Mouse (Mus musculus) thymus, postnatal 0 days (tissue): ENCODE measurements around the gene Usp5. TPM values are rescaled to one million over a fixed set of nuclear protein-coding genes. Genes with fewer than 3 reads are reported as not detected.

Source experiments
- DNase-seq: peaks from one replicate; pipeline ENCODE4 v3.0.0-alpha.2; 2015; ENCODE audit warnings: low spot score
- polyA plus RNA-seq: library from polyadenylated mRNA; unstranded; fragments of >200 nt; fragmentation: Nextera tagmentation; extraction: Ambion mirVana; gene quantifications from 2 replicates; pipeline ENCODE4 v1.2.1, GENCODE M21; 2015

The Usp5 gene
- polyA plus RNA-seq = 93.0 and 93.4 TPM in 2 replicates

GRCm38 (mm10) chr6:124828868-124829798 is at the start of gene Usp5, which contains the start of gene Cdca3:
Gene Usp5, minus strand, starts transcription at chr6:124829484.
Gene Cdca3, plus strand, starts transcription at chr6:124829547.
- peak; percentile 100 for DNase-seq

- no peak for DNase-seq
Measured at GRCm38 (mm10) chr6:124874348-124874747, 45.1 kb upstream of the Usp5 start.

DNA sequence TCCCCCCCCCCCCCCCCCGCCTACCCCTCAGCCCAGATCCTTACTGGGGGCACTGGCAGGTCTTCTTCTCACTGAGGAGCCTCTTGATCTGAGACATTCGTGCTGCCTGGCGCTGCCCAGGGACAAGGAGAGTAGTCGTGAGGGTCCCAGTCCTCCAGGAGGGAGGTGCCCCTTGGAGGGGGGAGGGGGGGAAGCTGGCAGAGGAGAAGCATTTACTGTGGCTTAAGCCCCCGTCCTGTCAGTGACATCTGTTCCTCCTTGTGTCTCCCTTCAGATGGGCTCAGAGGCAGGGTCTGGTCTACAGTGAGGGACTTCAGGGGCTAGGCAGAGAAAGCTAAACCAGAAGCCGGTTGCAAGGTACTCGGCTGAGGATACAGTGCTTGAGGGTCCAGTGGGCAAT is 37.3 kb upstream of the Usp5 start:
- no peak for DNase-seq

DNA sequence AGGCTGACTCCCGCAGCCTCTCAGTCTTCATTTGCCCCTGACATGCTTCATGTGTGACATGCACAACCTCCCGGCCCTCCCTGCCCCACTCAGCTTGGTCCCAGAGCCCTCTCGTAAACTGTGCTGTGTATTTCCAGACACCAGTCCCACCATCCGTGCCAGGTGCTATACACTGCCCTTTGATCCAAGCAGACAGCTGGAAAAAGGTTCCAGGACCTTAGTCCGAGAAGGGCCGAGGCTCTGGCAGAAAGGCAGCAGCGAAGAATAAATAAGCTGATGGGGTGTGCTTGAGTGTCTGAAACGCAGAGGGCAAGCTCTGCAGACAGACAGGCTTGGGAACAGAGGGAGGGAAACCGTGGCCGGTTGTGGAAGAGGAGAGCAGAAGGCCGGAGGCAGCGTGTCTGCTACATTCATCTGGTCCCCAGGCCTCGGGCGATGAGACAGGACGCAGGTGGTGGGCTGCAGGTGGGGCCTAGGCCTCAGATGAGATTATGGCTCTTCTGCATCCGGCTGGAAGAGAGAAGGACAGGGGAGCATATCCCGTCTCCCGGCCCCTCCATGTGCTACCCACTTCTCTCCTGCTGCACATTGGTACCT is 36.6 kb upstream of the Usp5 start:
- no peak for DNase-seq

DNA sequence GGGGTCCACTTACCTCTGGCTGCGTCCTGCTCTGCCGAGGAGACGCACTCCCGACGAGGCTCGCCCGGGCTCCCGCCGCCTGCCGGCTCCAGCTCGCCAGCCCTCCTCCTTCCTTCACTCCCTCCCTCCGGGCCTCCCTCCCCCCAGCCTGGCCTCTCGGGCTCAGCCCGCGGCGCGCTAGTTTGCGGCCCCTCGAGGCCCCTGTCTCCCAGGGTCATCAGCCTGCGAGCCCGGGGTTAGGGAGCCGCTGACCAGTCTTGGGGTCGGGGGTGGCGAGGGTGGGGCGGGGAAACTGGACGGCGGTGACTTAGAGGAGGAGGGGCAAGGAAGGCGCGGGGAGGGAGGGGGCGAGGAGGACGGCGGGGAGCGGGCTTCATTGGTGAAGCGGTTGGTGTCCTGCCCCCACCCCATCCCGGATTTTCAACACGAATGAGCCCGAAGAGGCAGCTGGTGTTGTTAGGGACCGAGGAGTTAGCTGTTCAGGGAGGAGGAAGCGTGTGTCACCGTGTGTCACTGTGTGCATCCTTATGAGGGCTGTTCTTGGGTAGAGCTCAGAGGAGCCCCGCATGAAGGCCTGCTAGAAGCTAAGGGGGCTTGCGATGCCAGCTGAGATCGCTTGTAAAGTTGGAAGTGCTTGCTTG is 34.5 kb upstream of the Usp5 start, which contains the start of gene Gpr162:
Gene Gpr162 (minus strand): TSS at position 326 of the 641 bp plus-strand sequence.
- DNase-seq = peak; percentile 78

- DNase-seq = peak; percentile 87
Measured at GRCm38 (mm10) chr6:124863125-124863657, 33.9 kb upstream of the Usp5 start.

DNA sequence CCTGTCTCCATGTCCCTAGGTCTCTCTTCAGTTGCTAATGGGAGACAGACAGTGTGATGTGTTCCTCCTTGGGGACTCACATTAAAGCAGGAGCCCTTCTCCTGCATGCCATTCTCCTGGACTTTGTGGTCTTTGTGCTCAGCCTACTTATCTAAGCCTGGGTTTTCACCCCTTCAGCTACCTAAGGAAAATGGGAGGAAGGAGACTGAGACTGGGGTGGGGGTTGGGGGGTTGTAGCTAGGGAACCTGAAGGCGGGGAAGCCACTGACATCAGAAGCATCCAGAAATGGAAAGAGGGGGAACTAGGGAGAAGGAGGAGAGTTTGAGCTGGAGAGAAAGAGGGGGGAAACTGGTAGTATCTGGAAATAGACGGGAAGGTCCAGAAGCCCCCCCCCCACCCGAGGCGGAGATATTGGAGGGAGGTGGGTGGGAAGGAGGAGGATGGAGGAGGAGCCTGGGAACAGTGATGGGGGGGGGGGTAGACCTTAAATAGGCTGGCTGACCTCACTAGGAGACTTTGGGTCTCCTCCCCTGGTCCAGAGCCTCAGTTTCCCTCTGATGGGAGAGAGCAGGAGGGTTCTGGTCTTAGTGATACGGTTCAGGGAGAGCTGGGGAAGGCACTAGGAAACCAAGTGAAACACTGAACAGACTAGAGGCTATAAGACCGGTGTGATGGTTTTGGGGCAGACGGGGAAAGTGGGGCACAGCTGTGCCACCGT is 33.3 kb upstream of the Usp5 start:
- no peak for DNase-seq

DNA sequence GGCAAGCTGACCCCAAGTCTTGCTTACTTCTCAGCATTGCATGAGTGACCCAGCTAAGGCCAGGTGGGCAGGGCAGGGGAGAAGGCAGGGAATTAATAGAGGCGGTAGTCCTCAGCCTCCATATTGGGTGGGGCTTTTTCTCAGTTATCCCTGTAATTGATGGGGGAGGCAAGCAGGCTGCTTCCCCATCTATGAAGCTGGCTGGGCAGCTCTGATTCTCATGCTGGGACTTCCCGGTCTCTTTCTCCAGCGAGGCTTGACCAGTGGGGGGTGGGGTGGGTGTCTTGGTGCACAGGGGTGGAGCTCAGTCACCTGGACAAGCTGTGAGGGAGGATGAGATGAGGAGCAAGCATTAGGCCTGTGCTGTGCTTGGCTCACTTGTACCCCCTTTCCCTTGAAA is 32.5 kb upstream of the Usp5 start:
- DNase-seq = no peak

DNA sequence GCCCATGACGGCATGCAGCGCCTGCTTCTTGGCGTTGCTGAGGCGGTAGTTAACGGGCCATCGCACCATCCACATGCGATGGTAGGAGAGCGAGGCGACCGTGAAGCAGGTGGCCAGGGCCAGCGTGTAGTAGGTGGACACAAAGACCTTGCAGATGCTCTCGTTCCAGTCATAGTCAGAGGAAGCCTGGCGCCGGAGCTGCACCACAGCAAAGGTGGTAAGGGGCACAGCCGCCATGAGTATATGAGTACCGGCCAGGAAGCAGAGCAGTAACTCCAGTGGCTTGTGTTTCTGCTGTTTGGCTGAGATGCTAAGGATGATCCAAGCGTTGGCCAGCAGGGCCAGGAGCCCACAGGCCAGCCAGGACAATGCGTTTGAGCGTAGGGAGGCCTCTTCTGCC is 32.0 kb upstream of the Usp5 start:
- no peak for DNase-seq

- DNase-seq = no peak
Measured at GRCm38 (mm10) chr6:124860511-124860910, 31.2 kb upstream of the Usp5 start.

DNA sequence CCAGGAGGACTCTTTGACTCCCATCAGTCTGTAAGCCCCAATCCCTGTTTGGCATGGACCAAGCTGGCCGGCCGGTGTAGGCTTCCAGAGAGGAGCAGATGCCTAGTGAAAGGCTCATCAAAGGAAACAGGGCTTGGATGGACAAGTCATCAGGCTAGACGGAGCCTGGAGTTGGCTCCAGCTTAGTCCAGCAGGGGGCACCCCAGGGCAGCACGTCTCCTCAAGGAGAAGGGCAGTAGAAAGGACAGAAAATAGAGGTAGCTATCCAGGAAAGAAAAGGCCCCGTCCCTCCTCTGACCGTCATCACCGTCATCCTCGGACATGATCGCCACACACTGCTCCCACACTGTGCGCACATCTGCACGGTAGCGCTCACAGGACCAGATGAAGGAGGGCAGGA is 30.4 kb upstream of the Usp5 start:
- DNase-seq = peak; percentile 77

DNA sequence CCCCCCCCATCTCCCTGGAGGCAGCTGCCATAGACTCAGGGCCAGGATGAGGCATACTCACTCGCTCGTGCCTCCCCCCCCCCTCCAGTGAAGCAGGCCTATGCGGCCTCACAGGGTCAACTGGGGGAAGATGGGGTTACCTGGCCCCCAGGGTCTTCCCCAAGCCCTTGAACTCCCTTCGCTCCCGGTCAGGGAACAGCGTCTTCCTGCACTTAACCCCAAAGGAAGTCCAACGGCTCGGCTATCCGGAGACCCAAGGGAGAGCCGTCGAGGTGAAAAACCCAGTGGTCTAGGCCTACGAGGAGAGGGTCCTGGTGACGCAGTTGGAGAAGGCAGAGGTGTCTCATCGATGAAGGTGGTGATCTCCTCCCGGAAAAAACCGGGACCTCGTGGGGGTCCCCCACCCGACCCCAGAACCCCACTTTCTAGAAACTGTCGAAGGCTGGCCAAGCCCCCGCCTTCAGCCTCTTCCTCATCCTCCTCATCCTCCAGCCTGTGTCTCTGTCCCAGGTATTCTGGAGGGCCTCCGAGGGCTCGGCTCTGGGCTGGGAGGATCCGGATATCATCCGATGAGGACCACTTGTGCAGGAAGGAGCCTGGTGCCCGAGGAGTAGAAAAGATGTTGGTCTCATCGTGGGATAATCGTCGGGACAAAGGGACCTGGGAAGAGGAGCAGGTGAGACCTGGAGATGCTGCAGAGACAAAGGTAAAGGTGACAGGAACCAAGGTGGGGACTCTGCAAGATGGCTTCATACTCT is 29.5 kb upstream of the Usp5 start:
- no peak for DNase-seq

- DNase-seq = no peak
Measured at GRCm38 (mm10) chr6:124857840-124858530, 28.7 kb upstream of the Usp5 start.

DNA sequence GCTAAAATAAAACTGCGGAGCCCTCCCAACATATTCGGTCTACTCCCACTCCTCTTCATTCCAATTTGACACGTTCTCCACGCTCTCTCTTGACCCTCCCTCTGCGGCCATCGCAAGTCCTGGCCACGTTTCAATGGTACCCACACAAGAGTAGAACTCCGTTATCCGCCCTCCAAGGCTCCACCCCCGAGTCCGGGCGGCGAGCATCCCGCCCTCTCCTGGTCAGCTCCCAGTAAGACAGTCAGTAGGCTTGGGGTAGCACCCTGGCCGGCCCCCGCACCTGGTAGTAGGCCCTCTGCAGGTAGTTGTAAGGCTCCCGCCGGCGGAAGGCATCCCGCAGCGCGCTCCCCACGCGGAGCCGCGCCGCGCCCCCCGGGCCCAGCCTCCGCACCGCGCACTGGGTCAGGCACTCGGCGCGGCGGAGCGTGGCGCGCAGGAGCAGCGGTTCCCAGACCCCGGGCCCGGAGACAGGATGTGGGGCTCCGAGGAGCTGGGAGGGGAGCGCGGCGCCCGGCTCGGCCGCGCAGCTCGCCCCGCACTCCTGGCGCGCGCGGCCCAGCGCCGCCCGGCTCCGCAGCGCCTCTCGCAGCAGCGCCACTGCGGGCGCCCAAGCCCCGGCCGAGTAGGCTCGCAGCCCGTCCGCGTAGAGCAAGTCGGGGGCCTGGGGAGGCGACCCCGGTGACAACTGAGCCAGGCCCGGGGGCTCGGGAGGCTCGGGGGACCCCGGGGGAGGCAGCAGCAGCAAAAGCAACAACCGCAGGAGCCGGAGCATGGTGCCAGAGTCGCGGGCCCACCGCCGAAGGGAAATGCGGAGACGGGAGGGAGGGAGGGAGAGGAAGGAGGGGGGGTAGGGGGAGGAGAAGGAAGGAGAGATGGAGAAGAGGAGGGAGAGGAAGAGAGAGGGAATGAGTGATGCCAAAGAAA is 27.9 kb upstream of the Usp5 start, which contains the start of gene P3h3:
Gene P3h3 (minus strand): TSS at position 837 of the 924 bp plus-strand sequence.
- DNase-seq = peak; percentile 76

- no peak for DNase-seq
Measured at GRCm38 (mm10) chr6:124856321-124856720, 27.0 kb upstream of the Usp5 start.

DNA sequence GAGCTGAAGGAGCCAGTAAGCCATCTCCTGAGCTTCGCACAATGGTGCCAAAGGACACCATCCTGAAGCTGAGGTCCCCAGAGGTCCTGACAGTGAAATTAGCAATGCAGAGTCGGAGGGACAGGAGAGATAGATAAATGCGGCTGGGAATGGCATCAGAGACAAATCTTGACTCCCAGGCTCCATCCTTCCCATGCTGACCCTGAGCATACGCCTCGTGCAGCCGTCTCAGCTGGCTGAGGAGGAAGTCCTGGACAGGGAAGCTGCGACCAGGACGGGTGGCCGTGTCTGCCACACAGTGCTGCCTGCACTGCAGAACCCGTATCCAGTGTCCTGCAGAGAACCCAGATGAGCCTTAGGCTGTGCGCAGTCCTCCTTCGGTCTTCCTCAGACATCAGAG is 25.4 kb upstream of the Usp5 start:
- DNase-seq = no peak

GRCm38 (mm10) chr6:124850535-124850934 is 21.3 kb upstream of the Usp5 start:
- no peak for DNase-seq

DNA sequence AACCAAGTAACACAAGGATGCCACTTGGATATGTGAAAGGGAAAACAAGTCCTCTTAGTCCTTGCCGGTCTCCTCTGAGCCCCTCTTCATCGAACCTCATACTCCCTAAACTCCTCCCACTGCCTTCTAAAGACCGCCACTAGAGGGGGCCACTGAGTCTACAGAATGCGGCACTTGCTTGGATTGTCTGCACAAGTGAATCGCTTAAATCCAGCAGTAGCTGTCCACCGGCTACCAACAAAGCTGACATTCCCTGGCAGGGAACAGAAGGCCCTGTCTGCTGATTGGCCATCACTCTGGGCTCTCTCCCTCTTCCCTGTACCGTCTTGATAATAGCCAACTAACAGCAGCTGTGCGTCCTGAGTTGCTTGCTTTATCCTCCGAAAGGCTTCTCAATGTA is 18.0 kb upstream of the Usp5 start:
- DNase-seq = peak; percentile 94
